Mouse (Mus musculus) large intestine, adult 2 months (tissue): ENCODE data around the gene Insyn1. TPM values are rescaled to one million over a fixed set of nuclear protein-coding genes. Genes with fewer than 3 reads are reported as not detected.
A peak's percentile ranks its signal among the peaks of the same experiment; 100 is the strongest.

Experiments used
- DNase-seq: peaks from one replicate; pipeline ENCODE4 v3.0.0-alpha.2; 2012; ENCODE audit warnings: low read depth, low spot score
- WGBS: fragments of 180-500 bp; shearing (Covaris S2); methylation state at CpG from one replicate; pipeline ENCODE4 v1.1.7; 2018; 5-methylcytosine and 5-hydroxymethylcytosine counted together
- polyA plus RNA-seq: library from polyadenylated mRNA; depleted of rRNA; stranded (reverse); fragments of >200 nt; gene quantifications from 2 replicates; pipeline ENCODE4 v1.2.3, GENCODE M21; 2012; rRNA removed

Insyn1 gene
- polyA plus RNA-seq, 1 experiment = 2.1 TPM

DNA sequence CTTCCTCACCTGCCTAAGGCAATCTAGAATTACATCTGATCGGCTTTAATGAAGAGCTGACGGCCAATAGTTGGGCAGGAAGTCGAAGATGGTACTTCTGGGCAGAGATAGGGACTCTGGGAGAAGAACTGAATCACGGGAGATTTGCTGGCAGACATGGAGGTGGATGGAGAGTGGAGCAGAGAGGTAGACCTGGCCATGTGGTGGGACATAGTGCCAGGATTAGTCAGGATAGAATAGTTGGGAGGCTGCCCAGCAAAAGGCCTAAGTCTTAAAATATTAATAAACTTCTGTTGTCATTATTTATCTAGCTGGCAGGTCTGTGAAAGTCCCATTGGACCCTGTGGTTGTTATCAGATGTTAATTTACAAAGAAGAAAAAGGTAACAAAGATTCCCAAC is 36.7 kb downstream of the Insyn1 start:
- 88% methylated on average over 4 of the region's 4 CpGs for WGBS

DNA sequence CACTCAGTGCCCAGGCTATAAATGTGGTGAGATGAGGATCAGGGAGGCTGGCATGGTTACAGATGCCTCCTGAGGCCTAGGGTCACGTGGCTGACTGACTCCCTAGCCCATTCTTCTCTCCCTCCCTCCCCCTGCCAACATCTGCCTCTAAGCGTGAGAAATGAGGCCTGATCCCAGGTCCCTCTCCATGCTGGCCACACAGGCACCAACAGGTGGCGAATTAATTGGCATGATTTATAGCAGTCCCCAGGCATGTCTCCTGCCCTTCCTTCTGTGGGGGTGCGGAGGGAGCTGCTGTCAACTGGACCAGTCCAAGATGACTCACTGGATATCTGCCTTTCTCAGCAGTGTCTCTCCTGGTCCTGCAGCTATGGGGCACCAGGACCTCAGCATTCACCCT is 39.4 kb downstream of the Insyn1 start:
- WGBS = 82% methylated on average over 4 of the region's 4 CpGs
- no peak for DNase-seq

More for the DNA sequence above, 36.7 kb downstream of the Insyn1 start:
- no peak for DNase-seq

DNA sequence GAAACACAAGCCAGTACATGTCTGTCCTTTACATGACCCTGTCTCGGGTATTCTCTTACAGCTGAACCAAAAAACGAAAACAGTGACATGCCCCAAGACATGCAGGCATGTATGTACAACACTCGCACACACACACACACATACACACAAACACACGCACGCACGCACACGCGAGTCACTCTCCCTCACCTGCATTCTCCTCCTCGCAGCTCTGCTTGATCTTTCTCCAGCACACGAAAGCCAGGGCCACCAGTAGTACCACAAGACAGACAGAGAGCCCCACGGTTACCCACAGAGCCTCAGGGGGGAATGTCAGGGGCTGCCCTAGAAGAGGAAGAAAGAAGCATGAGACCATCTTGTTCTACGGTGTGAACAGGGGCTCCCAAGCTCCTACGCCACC is 42.0 kb downstream of the Insyn1 start:
- DNase-seq = no peak
- 93% methylated on average over 13 of the region's 13 CpGs for WGBS

DNA sequence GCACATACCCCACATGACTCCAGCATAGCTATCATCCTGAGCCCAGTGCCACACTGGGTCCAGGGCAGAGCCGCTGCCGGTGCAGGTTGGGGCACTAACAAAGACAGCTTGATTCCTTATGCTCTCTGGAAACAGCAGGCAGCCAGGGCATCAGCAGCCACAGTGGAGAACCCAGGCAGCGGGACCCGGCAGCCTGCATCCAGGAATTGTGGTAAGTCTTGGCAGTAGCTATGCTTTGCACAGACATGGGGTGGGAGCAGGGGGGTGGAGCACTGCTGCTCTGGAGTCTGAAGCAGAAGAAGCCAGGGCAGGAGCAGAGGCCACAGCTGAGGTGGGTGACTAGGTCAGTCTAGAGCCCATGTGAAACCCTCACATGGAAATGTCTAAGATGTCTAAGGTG is 43.8 kb downstream of the Insyn1 start:
- 86% methylated on average over 4 of the region's 4 CpGs for WGBS
- DNase-seq = no peak

DNA sequence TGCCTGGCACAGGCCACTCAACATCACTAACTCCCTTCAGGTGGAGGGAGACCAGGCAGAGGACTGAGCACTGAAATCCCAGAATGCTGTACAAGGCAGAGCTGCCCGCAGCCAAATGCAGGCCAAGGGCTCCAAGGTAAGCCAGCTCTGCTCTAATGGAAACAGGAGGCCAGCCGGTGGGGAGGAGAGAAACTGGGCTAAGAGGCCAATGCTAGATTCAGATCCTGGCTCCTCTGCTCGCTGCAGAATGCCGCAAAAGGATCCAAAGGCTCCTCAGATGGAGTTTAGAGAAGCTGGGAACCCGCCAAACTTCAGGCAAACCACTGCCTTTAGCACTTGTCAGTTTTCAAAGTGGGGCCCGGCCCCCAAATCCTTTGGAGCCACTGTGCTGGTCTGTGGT is 44.9 kb downstream of the Insyn1 start:
- DNase-seq = no peak
- 91% methylated on average over 6 of the region's 6 CpGs for WGBS

DNA sequence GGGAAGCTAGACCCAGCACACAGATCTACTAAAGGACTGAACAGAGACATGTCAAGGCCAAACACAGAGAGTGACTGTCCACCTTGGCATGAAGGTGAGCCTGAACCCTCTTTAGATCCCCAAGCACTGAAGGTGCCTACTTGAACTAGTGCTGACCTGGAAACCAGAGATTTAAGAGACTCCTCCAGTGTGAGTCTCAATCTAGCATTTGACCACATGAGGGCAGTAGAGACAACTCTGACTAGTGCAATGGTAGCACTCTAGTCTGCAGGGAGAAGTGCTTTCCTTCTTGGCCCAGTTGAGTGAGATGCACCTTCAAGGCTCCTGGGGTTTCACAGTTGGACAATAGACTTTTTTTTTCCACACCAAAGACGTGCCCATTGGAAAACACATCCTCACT is 46.4 kb downstream of the Insyn1 start:
- no peak for DNase-seq
- 30% methylated on average over 1 of the region's 1 CpGs for WGBS

DNA sequence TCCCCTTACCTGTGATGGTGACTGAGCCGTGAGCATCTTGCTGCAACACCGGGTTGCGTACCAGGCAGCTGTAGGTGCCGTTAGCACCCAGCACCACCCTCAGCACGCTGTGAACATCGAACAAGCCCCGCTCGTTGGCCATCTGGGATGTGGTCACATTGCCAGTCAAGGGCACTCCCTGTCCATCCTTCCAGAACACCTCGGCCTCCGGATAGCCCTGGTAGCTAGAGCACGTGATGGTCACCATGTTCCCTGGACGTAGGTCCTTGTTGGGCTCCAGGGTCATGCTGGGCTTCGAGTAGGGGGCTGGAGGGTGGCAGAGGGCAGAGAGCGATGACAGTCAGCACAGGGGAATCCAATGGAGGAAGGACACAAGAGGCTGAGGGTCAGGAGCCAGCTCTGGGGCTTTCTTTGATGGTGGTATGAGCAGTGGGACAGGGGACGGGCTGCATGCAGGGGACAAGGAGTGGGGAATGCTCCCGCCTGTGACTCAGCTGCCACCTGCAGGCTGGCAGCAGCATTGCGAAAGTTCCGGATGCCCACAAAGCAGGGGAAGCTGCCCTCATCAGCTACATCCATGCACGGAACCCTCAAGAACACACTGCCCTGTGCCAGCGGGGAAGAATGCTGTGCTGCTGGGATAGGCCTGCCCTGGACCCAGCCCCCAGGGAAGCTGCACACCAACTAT is 47.2 kb downstream of the Insyn1 start:
- DNase-seq = no peak
- WGBS = 85% methylated on average over 20 of the region's 20 CpGs

DNA sequence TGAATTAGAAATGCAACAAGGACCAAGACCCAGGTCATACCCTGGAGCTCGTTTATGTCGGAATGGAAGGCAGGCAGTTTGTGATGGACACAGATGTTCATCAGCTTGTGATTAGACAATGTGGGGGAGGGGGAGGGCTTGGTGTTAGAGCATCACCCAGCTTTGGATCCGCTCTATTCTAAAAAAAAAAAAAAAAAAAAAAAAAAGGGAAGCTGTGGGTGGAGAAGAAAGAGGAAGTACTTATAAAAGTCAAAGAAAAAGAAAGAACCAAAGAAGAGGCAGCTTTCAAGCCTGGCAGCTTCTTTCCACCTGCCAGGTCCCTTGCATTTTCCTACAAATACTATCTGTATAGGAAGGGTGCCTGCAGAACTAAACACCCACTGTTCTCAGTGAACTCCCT is 49.4 kb downstream of the Insyn1 start:
- no peak for DNase-seq
- 82% methylated on average over 3 of the region's 3 CpGs for WGBS

DNA sequence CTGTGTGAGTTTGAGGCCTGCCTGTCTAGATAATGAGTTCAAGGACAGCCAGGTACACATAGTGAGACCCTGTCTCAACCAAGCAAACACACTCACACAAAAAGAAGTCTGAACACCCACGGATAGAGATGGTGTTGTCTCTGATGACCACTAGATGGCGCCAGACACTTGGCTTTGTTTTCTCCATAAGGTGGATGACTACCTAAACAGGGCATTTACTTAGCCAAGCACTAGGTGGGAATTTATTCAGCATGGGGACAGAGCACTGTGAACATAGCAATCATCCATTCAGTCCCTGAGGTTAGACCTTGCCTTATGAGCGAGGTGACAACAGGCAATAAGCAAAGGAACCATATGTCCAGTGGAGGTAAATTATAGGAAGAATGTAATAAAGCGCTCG is 51.5 kb downstream of the Insyn1 start:
- WGBS = 44% methylated on average over 5 of the region's 5 CpGs
- DNase-seq = no peak

DNA sequence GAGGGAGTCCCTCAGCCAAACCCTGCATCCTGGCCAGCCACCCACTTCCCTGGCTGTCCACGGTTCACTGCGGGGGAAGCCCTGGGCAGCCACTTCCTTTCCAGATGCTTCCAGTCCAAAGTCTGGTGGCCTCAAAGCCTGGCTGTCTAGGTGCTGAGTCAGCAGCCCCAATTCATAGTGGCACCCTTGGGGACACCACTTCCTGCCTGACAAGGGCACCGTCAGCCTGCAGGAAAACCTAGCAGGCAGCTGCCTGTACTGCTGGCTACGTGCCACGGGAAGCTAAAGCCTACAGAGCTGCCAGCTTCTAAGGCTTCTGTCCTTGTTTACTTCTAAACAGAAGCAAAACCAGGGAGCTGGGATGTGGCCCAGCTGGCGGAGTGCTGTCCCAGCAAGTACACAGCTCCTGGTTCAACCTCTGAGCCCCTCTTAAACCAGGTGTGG is 53.5 kb downstream of the Insyn1 start:
- WGBS = 3% methylated on average over 6 of the region's 6 CpGs
- peak; percentile 57 for DNase-seq

DNA sequence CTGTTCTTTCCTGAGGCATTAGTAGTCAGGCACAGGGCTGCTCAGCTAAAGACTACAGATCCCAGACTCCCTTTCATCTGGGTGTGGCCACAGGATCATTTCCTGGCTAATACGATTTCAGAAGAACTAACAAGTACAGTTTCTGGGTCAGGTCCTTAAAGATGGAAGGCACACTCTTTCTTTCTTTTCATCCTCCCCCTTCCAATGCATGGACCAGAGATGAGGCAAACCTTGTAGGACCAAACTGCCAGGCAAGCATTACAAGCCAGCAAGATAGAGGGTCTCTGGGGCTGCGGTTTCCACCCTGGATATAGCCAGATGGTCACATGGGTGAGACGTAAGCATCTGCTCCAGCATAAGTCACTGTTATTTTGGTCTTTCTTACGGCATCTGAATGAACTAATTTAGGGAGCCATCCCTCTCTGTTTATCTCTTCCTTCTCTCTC is 56.5 kb downstream of the Insyn1 start:
- DNase-seq = no peak
- WGBS = 49% methylated on average over 4 of the region's 4 CpGs

DNA sequence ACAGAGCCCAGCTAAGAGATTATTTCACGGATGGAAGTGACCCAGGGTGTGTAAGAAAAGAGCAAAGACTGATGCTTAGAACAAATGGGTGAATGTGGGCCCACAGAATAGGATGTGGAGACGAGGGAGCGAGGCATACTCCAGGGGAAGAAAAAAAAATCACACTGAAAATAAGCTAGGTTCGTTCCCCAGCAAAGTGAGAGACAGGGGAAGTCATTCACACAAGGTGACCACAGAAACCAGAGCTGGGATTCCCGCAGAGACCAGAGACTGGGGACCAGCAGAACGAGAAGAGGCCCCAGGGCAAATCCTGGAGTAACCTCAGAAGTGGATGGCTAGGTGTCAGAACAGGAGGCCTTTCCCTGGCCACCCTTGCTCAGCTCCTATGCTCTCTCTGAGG is 57.0 kb downstream of the Insyn1 start:
- no peak for DNase-seq
- 73% methylated on average over 6 of the region's 6 CpGs for WGBS

DNA sequence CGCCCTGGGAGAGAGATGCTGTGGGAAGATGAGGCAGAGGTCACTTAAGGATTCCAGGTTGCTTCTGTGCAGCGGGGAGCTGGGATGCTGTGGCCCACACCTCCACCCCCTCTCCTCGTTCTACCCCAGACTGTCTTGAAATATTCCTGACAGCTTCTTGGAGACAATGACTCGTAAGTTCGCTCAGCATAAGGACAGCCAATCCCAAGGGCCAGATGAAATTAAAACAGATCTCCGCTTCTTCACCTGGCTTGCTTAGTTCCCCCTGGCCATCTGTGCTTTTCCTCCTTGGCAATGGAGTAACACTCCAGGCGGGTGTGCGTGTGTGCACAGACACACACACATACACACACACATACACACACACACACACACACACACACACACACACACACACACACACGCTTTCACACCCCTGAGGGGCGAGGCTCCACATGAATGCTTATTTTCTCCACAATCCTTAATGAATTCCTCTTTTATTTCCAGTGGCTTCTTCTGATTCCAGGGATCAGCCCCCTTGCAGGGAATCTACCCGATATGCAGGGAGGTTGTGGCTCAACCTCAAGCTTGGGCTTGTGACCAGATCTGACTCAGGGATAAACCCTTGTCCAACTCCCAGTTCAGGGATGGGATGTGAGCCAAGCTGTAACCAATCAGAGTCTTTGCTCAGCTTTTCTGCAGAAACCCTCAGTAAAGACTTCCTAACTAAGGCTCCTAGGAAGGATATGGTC is 58.4 kb downstream of the Insyn1 start:
- no peak for DNase-seq

DNA sequence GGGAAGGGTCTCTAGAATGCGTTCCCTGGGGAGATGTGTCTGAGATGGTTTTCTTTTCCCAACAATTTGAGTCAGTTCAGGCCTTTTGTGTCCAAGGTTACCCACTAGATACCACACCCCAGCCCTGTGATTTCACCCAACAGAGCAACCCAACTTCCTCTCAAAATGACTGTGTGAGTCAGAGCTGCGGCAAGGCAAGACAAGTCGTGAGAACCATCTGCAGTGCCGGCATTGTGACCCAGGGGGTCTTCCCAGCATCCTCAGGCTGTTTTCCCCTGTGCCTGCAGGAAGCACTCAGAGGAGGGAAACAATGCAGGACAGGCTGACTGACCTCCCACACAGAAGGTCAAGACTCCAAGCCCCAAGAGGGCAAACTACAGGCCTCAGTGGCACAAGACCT is 60.5 kb downstream of the Insyn1 start:
- DNase-seq = no peak
- WGBS = 78% methylated on average over 4 of the region's 4 CpGs

More for the DNA sequence above, 58.4 kb downstream of the Insyn1 start:
- 79% methylated on average over 11 of the region's 11 CpGs for WGBS

Other genes with a start within 250 kb of the Insyn1 start
- 35.1 and 43.9 TPM in 2 replicates for gene Pml, start 238.8 kb upstream of the Insyn1 start, polyA plus RNA-seq
- gene Stoml1, start 235.4 kb upstream of the Insyn1 start, polyA plus RNA-seq = 23.4 and 28.8 TPM in 2 replicates
- gene Loxl1, start 175.4 kb upstream of the Insyn1 start, polyA plus RNA-seq = 16.2 and 16.7 TPM in 2 replicates
- gene Tbc1d21, start 118.1 kb upstream of the Insyn1 start, polyA plus RNA-seq = not detected in 2 replicates
- 5.5 and 5.9 TPM in 2 replicates for gene Cd276, start 66.8 kb downstream of the Insyn1 start, polyA plus RNA-seq
- gene Nptn, start 93.6 kb downstream of the Insyn1 start, polyA plus RNA-seq = 254 and 369 TPM in 2 replicates